Mouse (Mus musculus) testis, adult 2 months (tissue): ENCODE data around the gene Agpat2.

Experiments
- CTCF ChIP-seq: fragments of 200-500 bp; IDR thresholded peaks from 2 replicates; pipeline ENCODE4 v1.5.1; 2012; ENCODE audit warnings: low read depth, mild to moderate bottlenecking, inconsistent platforms, low read length, moderate library complexity; ENCODE audit not compliant: control insufficient read depth, insufficient read depth, insufficient replicate concordance
- POLR2A ChIP-seq: fragments of 200-500 bp; IDR thresholded peaks from 2 replicates; pipeline ENCODE4 v1.6.1; 2012; ENCODE audit warnings: low read depth, mild to moderate bottlenecking, inconsistent platforms, low read length, moderate library complexity; ENCODE audit not compliant: control insufficient read depth

DNA sequence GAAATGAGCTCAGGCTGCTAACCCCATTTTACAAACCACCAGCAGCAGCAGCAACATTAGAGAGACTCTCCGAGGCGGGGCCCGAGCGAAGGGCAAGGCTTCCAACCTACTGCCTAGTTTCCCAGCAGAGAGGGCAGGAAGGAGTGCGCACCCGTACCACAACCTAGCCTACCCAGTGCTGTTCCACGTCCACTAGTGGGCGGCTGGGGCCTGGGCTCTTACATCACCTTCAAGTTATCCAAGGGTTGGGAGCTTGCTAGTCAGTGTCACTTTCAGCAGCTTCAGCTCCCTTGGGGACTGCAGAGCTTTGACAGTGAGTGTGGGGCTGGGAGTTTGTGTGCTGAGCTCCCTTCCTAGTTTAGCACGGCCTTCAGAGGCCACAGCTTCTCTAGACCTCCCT, 32.8 kb downstream of the Agpat2 start:
- TF ChIP-seq CTCF, result no peak
- no peak for TF ChIP-seq POLR2A
